Mouse (Mus musculus) adrenal gland, adult 8-10 months (tissue): ENCODE results near the gene Olfr721-ps1. TPM values are rescaled to one million over a fixed set of nuclear protein-coding genes. Genes with fewer than 3 reads are reported as not detected.

Experiments used
- DNase-seq: peaks from one replicate; pipeline ENCODE4 v3.0.0; 2022
- total RNA-seq, 4 experiments: library from RNA; stranded (reverse); gene quantifications; 2 replicates each; pipeline ENCODE4 v1.2.4; 2022

Gene Olfr721-ps1
- total RNA-seq: not detected

GRCm38 (mm10) chr14:14400998-14401397 lies at the start of gene Olfr721-ps1:
Gene Olfr721-ps1, plus strand, starts transcription at chr14:14401298.
- DNase-seq: no peak

DNA sequence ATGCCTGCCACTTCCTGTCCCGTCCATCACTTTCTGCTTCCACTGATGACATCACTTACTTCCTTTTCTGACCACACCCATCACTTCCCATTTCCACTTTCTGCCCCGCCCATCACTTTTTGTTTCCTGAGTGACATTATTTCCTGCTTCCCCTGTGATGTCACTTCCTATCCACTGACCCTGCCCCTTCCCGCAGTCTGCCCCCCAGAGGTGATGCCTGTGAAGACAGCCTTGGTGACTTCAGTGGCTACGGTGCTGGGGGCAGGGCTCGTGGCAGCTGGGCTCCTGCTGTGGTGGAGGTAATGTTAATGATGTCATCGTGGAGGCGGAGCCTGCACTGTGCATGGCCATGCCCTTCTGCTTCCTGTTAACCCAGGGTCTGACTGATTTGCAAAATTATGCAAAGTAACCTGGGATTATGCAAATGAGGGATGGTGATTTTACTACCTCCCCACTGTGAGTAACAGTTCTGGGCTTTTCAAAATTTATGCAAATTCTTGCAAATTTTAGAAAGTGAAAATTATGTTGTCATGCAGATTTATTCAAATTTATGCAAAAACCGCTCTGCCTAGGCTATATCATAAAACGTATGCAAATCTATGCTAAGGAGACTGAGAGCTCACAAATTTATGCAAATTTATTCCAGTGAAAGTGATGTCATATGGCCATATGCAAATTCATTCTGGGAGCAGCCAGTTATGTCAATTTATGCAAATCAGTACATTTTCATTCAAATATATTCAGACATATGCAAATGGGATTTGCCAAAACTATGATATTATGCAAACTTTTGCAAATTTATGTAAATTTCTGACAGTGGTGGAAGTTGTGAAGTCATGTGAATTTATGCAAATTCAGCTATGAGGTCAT lies 49.1 kb upstream of the Olfr721-ps1 start:
- DNase-seq: no peak

- no peak for DNase-seq
These were observed 48.5 kb upstream of the Olfr721-ps1 start for GRCm38 (mm10) chr14:14352606-14353005.

DNA sequence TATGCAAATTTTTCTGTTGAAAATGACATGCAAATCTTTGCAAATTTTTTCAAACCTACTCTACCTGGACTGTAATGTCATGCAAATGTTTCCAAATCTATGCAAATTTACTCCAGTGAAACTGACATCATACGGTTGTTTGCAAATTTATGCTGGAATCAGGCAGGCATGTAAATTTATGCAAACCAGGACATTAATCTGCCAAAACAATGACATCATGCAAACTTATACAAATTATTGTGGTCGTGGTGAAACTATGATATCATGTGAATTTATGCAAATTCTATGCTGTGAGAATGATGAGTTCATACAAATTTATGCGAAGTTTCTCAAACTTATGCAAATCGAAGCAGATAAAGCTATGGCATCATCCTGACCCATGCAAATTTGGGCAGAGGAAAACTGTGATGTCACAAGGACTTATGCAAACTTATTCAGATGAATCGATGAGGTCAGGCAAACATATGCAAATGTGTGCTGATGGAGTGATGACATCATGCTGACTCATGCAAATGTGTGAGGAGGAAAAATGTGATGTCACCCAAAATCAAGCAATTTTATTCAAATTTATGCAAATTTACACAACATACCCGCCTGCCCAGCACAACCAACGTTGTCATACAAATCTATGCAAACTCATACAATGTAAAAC lies 47.9 kb upstream of the Olfr721-ps1 start:
- no peak for DNase-seq

- DNase-seq: no peak
These were observed 47.2 kb upstream of the Olfr721-ps1 start for GRCm38 (mm10) chr14:14353740-14354510.

GRCm38 (mm10) chr14:14354511-14355359 lies 46.4 kb upstream of the Olfr721-ps1 start:
- DNase-seq: no peak

- no peak for DNase-seq
These were observed 45.8 kb upstream of the Olfr721-ps1 start for GRCm38 (mm10) chr14:14355360-14355646.

DNA sequence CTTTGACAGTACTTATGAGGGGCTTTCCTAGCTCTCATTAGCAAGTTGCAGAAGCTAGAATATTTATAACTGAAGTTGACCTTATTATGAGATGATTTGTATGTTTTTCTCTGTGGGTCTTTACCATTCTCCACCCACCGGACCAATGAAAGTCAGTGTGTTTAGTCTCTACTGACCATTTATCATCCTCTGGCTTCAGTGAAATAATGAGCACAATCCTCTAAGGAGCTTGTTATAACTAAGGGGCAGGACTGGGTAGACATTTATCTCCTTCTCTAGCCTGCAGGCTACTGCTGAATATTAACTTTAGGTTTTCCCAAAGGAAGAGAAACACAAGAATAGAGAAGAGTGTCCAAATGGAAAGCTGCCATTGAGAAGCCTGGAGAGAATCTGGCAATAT lies 5.6 kb upstream of the Olfr721-ps1 start:
- no peak for DNase-seq

- DNase-seq: no peak
These were observed 35.1 kb downstream of the Olfr721-ps1 start for GRCm38 (mm10) chr14:14436078-14436658.

Other genes starting within 250 kb of the Olfr721-ps1 start
- gene Olfr720, start 214.5 kb upstream of the Olfr721-ps1 start, total RNA-seq: not detected
- not detected for gene Olfr31, start 78.5 kb upstream of the Olfr721-ps1 start, total RNA-seq
- gene Il3ra, start 55.0 kb upstream of the Olfr721-ps1 start, total RNA-seq: 10 to 100 TPM in 1 of 4 experiments, 1 to 10 TPM in 3; 8.8 to 11.5 (median 9.1) TPM